Mouse (Mus musculus): Measurements from ENCODE around the gene Lmod3. TPM values are rescaled to one million over a fixed set of nuclear protein-coding genes. Genes with fewer than 3 reads are reported as not detected.

Gene Lmod3
- total and polyA plus RNA-seq, 2 experiments from 2014 or later: 6.4 to 34.5 TPM

DNA sequence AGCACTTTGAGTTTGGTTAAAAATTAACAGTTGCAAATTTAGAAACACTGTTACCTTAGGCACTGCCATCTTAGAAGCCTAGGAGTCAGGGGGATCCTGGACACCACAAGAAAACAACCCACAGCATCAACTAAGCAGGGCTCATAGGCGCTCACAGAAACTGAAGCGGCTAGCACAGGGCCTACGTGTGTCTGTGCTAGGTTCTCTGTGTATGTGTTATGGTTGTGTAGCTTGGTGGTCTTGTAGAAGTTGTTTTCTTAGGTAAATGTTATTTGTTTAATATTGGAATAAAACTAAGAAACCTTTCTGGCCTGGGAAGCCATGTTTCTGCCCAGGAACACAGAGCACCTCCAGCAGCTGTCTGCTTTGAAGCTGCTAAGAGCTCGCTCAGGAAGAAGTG is 42.8 kb downstream of the Lmod3 start:
- H3K4me3 ChIP-seq (ENCODE audit: low read depth, low read length): no peak overlapping the region
- ATAC-seq (ENCODE audit: insufficient read depth, low read depth) (no peak), DNase-seq (ENCODE audit: low spot score) (no peak)
- peaks cover 23% of the 10 kb centered on the region for H3K4me1 ChIP-seq (ENCODE audit: control insufficient read depth, insufficient read depth)
- no peak overlapping the region for H3K9ac ChIP-seq (replicated peaks; ENCODE audit: low read depth, low read length)
- TF ChIP-seq CTCF (IDR thresholded peaks at IDR 0.05; ENCODE audit: low read depth): no peak
- TF ChIP-seq EP300 (IDR thresholded peaks at IDR 0.05; ENCODE audit: low read depth): no peak
- WGBS: 82% methylated on average over 4 of the region's 4 CpGs
- H3K27me3 ChIP-seq (ENCODE audit: control insufficient read depth, insufficient read depth, low read length): no peaks in the 10 kb centered on the region
- H3K27ac ChIP-seq (ENCODE audit: low read depth): peak overlapping the region; percentile 30; the same call in 1 of the 2 replicates
- peak overlapping the region; percentile 93; the same call in 1 of the 2 replicates for H3K4me2 ChIP-seq (ENCODE audit: low read depth, low read length)
- H3K9me3 ChIP-seq (replicated peaks; ENCODE audit: control insufficient read depth, low read length): no peaks in the 10 kb centered on the region
- no peaks in the 10 kb centered on the region; the same call in 1 of the 2 replicates for H3K36me3 ChIP-seq (replicated peaks; ENCODE audit: control insufficient read depth, insufficient read depth, low read length)

DNA sequence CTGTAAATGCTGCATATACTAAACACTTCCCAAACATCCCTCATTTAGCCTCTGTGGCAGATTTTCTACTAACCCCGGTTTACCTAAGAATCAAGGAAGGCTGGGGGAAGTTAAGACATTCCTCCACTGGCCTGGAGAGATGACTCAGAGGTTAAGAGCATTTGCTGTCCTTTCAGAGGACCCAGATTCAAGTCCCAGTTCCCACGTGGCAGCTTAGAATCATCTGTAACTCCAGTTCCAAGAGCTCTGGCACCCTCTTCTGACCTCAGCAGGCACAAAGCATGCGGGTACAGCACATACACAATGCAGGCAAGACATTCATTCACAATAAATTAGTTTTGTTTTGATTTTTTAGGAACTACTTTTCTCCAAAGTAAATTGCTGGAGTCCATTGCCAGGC is 43.4 kb downstream of the Lmod3 start:
- Histone ChIP-seq H3K36me3 (replicated peaks; ENCODE audit: control insufficient read depth, insufficient read depth, low read length) (no peaks in the 10 kb centered on the region), H3K9me3 (replicated peaks; ENCODE audit: control insufficient read depth, low read length) (no peaks in the 10 kb centered on the region), H3K27me3 (ENCODE audit: control insufficient read depth, insufficient read depth, low read length) (no peaks in the 10 kb centered on the region), H3K9ac (replicated peaks; ENCODE audit: low read depth, low read length) (no peak overlapping the region), H3K4me3 (ENCODE audit: low read depth, low read length) (no peak overlapping the region), H3K4me1 (ENCODE audit: control insufficient read depth, insufficient read depth) (peaks cover 28% of the 10 kb centered on the region), H3K4me2 (ENCODE audit: low read depth, low read length) (no peak overlapping the region), H3K27ac (ENCODE audit: low read depth) (0 out of 2 replicates have a peak overlapping the region, but pooled peaks have one; percentile 5)
- no peak for DNase-seq (ENCODE audit: low spot score)
- TF ChIP-seq CTCF (IDR thresholded peaks at IDR 0.05; ENCODE audit: low read depth) (no peak), EP300 (IDR thresholded peaks at IDR 0.05; ENCODE audit: low read depth) (no peak)
- 55% methylated on average over 3 of the region's 3 CpGs for WGBS
- ATAC-seq (ENCODE audit: insufficient read depth, low read depth): no peak

DNA sequence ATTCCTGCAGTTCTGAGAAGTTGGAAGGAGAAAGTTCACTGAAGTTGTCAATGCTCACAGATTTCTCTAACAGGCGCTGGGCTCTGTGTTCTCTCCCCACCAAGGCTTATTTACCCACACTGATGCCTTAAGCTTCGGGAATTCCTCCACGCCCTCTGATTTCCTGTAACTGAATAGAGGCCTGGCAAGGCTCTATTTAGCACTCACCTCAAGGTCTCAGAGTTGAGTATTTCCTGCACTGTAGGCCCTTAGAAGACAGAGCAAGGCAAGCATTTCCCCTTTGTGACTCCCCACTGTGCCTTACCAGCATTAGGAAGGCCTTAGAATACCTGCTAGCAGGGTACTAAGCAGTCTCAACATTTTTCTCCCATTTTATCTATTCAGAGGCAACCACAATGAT is 44.2 kb downstream of the Lmod3 start:
- TF ChIP-seq CTCF (IDR thresholded peaks at IDR 0.05; ENCODE audit: low read depth) (no peak), EP300 (IDR thresholded peaks at IDR 0.05; ENCODE audit: low read depth) (no peak)
- H3K4me3 ChIP-seq (ENCODE audit: low read depth, low read length): no peak overlapping the region
- H3K4me2 ChIP-seq (ENCODE audit: low read depth, low read length): no peak overlapping the region
- ATAC-seq (ENCODE audit: insufficient read depth, low read depth): no peak
- peak overlapping the region; percentile 5; the same call in 1 of the 2 replicates for H3K27ac ChIP-seq (ENCODE audit: low read depth)
- H3K4me1 ChIP-seq (ENCODE audit: control insufficient read depth, insufficient read depth): peaks cover 28% of the 10 kb centered on the region
- H3K9ac ChIP-seq (replicated peaks; ENCODE audit: low read depth, low read length): no peak overlapping the region
- no peaks in the 10 kb centered on the region for H3K36me3 ChIP-seq (replicated peaks; ENCODE audit: control insufficient read depth, insufficient read depth, low read length)
- no peak for DNase-seq (ENCODE audit: low spot score)
- no peaks in the 10 kb centered on the region for H3K27me3 ChIP-seq (ENCODE audit: control insufficient read depth, insufficient read depth, low read length)
- no peaks in the 10 kb centered on the region for H3K9me3 ChIP-seq (replicated peaks; ENCODE audit: control insufficient read depth, low read length)
- WGBS: 37% methylated on average over 3 of the region's 3 CpGs

GRCm38 (mm10) chr6:97207085-97207484 is 45.5 kb downstream of the Lmod3 start:
- Histone ChIP-seq H3K4me3 (ENCODE audit: low read depth, low read length) (no peak overlapping the region), H3K36me3 (replicated peaks; ENCODE audit: control insufficient read depth, insufficient read depth, low read length) (no peaks in the 10 kb centered on the region), H3K27me3 (ENCODE audit: control insufficient read depth, insufficient read depth, low read length) (no peaks in the 10 kb centered on the region), H3K4me2 (ENCODE audit: low read depth, low read length) (no peak overlapping the region), H3K4me1 (ENCODE audit: control insufficient read depth, insufficient read depth) (peaks cover 18% of the 10 kb centered on the region), H3K9me3 (replicated peaks; ENCODE audit: control insufficient read depth, low read length) (no peaks in the 10 kb centered on the region), H3K9ac (replicated peaks; ENCODE audit: low read depth, low read length) (no peak overlapping the region), H3K27ac (ENCODE audit: low read depth) (no peak overlapping the region)
- ATAC-seq (ENCODE audit: insufficient read depth, low read depth) (no peak), DNase-seq (ENCODE audit: low spot score) (no peak)
- WGBS: 68% methylated on average over 4 of the region's 4 CpGs
- TF ChIP-seq EP300 (IDR thresholded peaks at IDR 0.05; ENCODE audit: low read depth) (no peak), CTCF (IDR thresholded peaks at IDR 0.05; ENCODE audit: low read depth) (no peak)

DNA sequence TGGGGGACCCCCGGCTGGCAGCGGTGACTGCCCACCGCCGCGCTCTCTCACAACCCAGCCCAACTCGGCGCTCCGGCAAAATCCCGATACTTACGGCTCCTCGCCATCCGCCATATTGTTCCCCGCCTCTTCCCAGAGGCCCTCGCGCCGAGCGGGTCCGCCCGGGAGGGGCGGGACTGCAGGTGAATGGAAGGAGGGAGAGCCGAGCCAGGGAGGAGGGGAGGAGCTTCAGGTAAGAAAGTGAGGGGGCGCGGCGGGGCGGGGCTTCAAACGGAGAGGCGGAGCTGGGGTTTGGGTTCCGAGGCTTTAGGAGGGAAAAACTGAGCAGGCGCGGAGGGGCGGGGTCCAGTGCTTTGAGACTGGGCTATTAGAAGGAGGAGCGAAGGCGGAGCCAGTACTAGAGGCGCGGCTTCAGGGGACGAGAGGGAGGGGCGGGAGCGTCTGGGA is 47.1 kb downstream of the Lmod3 start, which contains the start of gene Uba3:
Uba3 (minus strand) TSS at position 209 of the 447 bp plus-strand sequence.
- ATAC-seq (ENCODE audit: insufficient read depth, low read depth): peak; percentile 98
- 1% methylated on average over 38 of the region's 38 CpGs for WGBS
- no peak for TF ChIP-seq EP300 (IDR thresholded peaks at IDR 0.05; ENCODE audit: low read depth)
- TF ChIP-seq CTCF (IDR thresholded peaks at IDR 0.05; ENCODE audit: low read depth): no peak; the same call in 1 of the 2 replicates

DNA sequence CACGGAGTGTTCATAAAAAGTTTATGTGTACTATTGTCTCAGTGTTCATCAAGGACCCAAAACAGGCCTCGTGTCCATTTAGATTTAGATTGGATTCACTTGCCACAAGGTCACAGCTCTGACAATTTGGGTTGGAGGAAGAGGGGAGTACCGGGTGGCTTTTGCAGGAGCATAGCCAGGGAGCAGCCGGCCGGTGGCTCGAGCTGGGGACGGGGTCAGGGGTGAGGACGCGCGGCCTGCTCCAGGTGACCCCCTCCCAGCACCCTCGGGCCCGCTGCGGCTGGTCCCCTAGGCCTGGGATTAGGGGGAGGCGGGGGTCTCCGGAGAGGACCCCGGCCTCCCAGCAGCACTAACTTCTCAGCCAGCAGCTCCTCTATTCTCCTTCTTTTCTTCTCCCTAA is 47.6 kb downstream of the Lmod3 start:
- peak; percentile 24 for DNase-seq (ENCODE audit: low spot score)

More for the DNA sequence above, 47.1 kb downstream of the Lmod3 start, which contains the start of gene Uba3:
- Histone ChIP-seq H3K4me3 (ENCODE audit: low read depth, low read length) (peak within 1 kb of the TSS; percentile 96), H3K27ac (ENCODE audit: low read depth) (peak within 1 kb of the TSS; percentile 92), H3K4me2 (ENCODE audit: low read depth, low read length) (peak within 1 kb of the TSS; percentile 88), H3K36me3 (replicated peaks; ENCODE audit: control insufficient read depth, insufficient read depth, low read length) (0 out of 2 replicates have a peak, but pooled peaks cover 4% of the 10 kb centered on the region), H3K9me3 (replicated peaks; ENCODE audit: control insufficient read depth, low read length) (no peaks in the 10 kb centered on the region), H3K27me3 (ENCODE audit: control insufficient read depth, insufficient read depth, low read length) (no peaks in the 10 kb centered on the region), H3K4me1 (ENCODE audit: control insufficient read depth, insufficient read depth) (peaks cover 14% of the 10 kb centered on the region), H3K9ac (replicated peaks; ENCODE audit: low read depth, low read length) (peak within 1 kb of the TSS; percentile 99)
- peak; percentile 99 for DNase-seq (ENCODE audit: low spot score)

More for the DNA sequence above, 47.6 kb downstream of the Lmod3 start:
- Histone ChIP-seq H3K4me1 (ENCODE audit: control insufficient read depth, insufficient read depth) (peaks cover 14% of the 10 kb centered on the region), H3K4me3 (ENCODE audit: low read depth, low read length) (peak overlapping the region; percentile 96), H3K4me2 (ENCODE audit: low read depth, low read length) (peak overlapping the region; percentile 88), H3K27me3 (ENCODE audit: control insufficient read depth, insufficient read depth, low read length) (no peaks in the 10 kb centered on the region), H3K27ac (ENCODE audit: low read depth) (peak overlapping the region; percentile 92), H3K36me3 (replicated peaks; ENCODE audit: control insufficient read depth, insufficient read depth, low read length) (0 out of 2 replicates have a peak, but pooled peaks cover 8% of the 10 kb centered on the region), H3K9me3 (replicated peaks; ENCODE audit: control insufficient read depth, low read length) (no peaks in the 10 kb centered on the region), H3K9ac (replicated peaks; ENCODE audit: low read depth, low read length) (peak overlapping the region; percentile 99)
- peak; percentile 37 for ATAC-seq (ENCODE audit: insufficient read depth, low read depth)
- WGBS: 0% methylated on average over 16 of the region's 16 CpGs
- TF ChIP-seq CTCF (IDR thresholded peaks at IDR 0.05; ENCODE audit: low read depth) (no peak), EP300 (IDR thresholded peaks at IDR 0.05; ENCODE audit: low read depth) (no peak)

All from heart, postnatal 0 days (tissue).